Mouse (Mus musculus): ENCODE results near the gene Glt1d1.
"Not testable (repeated sequence)": the region's sequence is repeated elsewhere in the genome, so short reads cannot be mapped to it uniquely, and the experiment has no call there.

Gene Glt1d1

GRCm38 (mm10) chr5:127699679-127700078, 67.6 kb downstream of the Glt1d1 start:
- no peak for DNase-seq (ENCODE audit: low spot score in 2 of 2)

- DNase-seq (ENCODE audit: low spot score in 2 of 2): no peak
These were observed 68.1 kb downstream of the Glt1d1 start for GRCm38 (mm10) chr5:127700156-127700555.

GRCm38 (mm10) chr5:127703609-127704180, 71.6 kb downstream of the Glt1d1 start:
- no peak for DNase-seq (ENCODE audit: low spot score in 2 of 2)

GRCm38 (mm10) chr5:127705225-127705624, 73.2 kb downstream of the Glt1d1 start:
- no peak for DNase-seq (ENCODE audit: low spot score in 2 of 2)

GRCm38 (mm10) chr5:127705976-127706375, 73.9 kb downstream of the Glt1d1 start:
- peak; percentile 64 to 72 for DNase-seq (ENCODE audit: low spot score in 2 of 2)

GRCm38 (mm10) chr5:127708143-127708542, 76.1 kb downstream of the Glt1d1 start:
- DNase-seq (ENCODE audit: low spot score in 2 of 2): peak; percentile 33 to 42

GRCm38 (mm10) chr5:127714783-127715704, 83.0 kb downstream of the Glt1d1 start:
- no peak for DNase-seq (ENCODE audit: low spot score in 2 of 2)

- no peak for DNase-seq (ENCODE audit: low spot score in 2 of 2)
These were observed 88.7 kb downstream of the Glt1d1 start for GRCm38 (mm10) chr5:127720591-127721379.

- DNase-seq (ENCODE audit: low spot score in 2 of 2): not testable (repeated sequence)
These were observed 90.1 kb downstream of the Glt1d1 start for GRCm38 (mm10) chr5:127722171-127722570.

GRCm38 (mm10) chr5:127730351-127730750, 98.3 kb downstream of the Glt1d1 start:
- no peak for DNase-seq (ENCODE audit: low spot score in 2 of 2)

- DNase-seq (ENCODE audit: low spot score in 2 of 2): peak; percentile 71
These were observed 109.3 kb downstream of the Glt1d1 start for GRCm38 (mm10) chr5:127741331-127741730.

- DNase-seq (ENCODE audit: low spot score in 2 of 2): not testable (repeated sequence)
These were observed 117.5 kb downstream of the Glt1d1 start for GRCm38 (mm10) chr5:127749540-127749939.

- peak; percentile 6 to 8 for DNase-seq (ENCODE audit: low spot score in 2 of 2)
These were observed 119.4 kb downstream of the Glt1d1 start for GRCm38 (mm10) chr5:127751262-127751975.

GRCm38 (mm10) chr5:127755594-127755993, 123.5 kb downstream of the Glt1d1 start:
- no peak for DNase-seq (ENCODE audit: low spot score in 2 of 2)

GRCm38 (mm10) chr5:127756011-127756410, 123.9 kb downstream of the Glt1d1 start:
- no peak for DNase-seq (ENCODE audit: low spot score in 2 of 2)

GRCm38 (mm10) chr5:127756671-127757423, 124.8 kb downstream of the Glt1d1 start:
- no peak for DNase-seq (ENCODE audit: low spot score in 2 of 2)

- no peak for DNase-seq (ENCODE audit: low spot score in 2 of 2)
These were observed 126.5 kb downstream of the Glt1d1 start for GRCm38 (mm10) chr5:127758576-127758975.

All from right cerebral cortex, adult 2 months (tissue).